Mouse (Mus musculus) forebrain, postnatal 0 days (tissue): ENCODE data around the gene Gucy1b2. TPM values are rescaled to one million over a fixed set of nuclear protein-coding genes. Genes with fewer than 3 reads are reported as not detected.

Experiments
- ATAC-seq: fragments of 200-750 bp; cut with Nextera tagmentation; 2 replicates; pipeline ENCODE4 v1.8.0; 2017; ENCODE audit warnings: mild to moderate bottlenecking, moderate library complexity
- DNase-seq: peaks from one replicate; pipeline ENCODE4 v3.0.0-alpha.2; 2015
- H3K27ac ChIP-seq: fragments of 300-500 bp; sonication (generic); 2 replicates; pipeline ENCODE4 v1.5.1; 2014; ENCODE audit warnings: low read depth, mild to moderate bottlenecking, antibody characterized with exemption, low read length, moderate library complexity, mixed read lengths
- H3K27me3 ChIP-seq: fragments of 300-500 bp; sonication (generic); 2 replicates; pipeline ENCODE4 v1.6.1; 2014; ENCODE audit warnings: mild to moderate bottlenecking, low read length, mixed read lengths; ENCODE audit not compliant: insufficient read depth
- H3K36me3 ChIP-seq: fragments of 300-500 bp; sonication (generic); 2 replicates; pipeline ENCODE4 v1.6.1; 2014; ENCODE audit warnings: mild to moderate bottlenecking, moderate library complexity; ENCODE audit not compliant: insufficient read depth
- H3K4me1 ChIP-seq: fragments of 300-500 bp; sonication (generic); 2 replicates; pipeline ENCODE4 v1.6.1; 2014; ENCODE audit warnings: antibody characterized with exemption; ENCODE audit not compliant: insufficient read depth
- H3K4me2 ChIP-seq: fragments of 300-500 bp; sonication (generic); 2 replicates; pipeline ENCODE4 v1.6.1; 2014; ENCODE audit warnings: low read depth, mild to moderate bottlenecking, moderate library complexity
- H3K4me3 ChIP-seq: fragments of 300-500 bp; sonication (generic); 2 replicates; pipeline ENCODE4 v1.5.1; 2014; ENCODE audit warnings: low read depth, low read length, mixed read lengths
- H3K9ac ChIP-seq: fragments of 300-500 bp; sonication (generic); 2 replicates; pipeline ENCODE4 v1.6.1; 2014; ENCODE audit warnings: mild to moderate bottlenecking
- H3K9me3 ChIP-seq: fragments of 300-500 bp; sonication (generic); 2 replicates; pipeline ENCODE4 v1.6.1; 2016; ENCODE audit warnings: low read length
- CTCF ChIP-seq: sonication (generic); IDR thresholded peaks from 2 replicates; pipeline ENCODE4 v1.5.1; 2016; ENCODE audit warnings: antibody characterized with exemption, control low read depth, low read depth
- WGBS: fragments of 180-500 bp; shearing (Covaris S2); extraction: QIAGEN DNeasy Blood & Tissue Kit; methylation state at CpG from one replicate; pipeline ENCODE4 v1.1.7; 2014; 5-methylcytosine and 5-hydroxymethylcytosine counted together
- polyA plus RNA-seq: library from polyadenylated mRNA; unstranded; fragments of >200 nt; fragmentation: Nextera tagmentation; extraction: Ambion mirVana; gene quantifications from 2 replicates; pipeline ENCODE4 v1.2.1, GENCODE M21; 2015
- total RNA-seq: library from RNA; depleted of rRNA; stranded (reverse); fragments of >200 nt; gene quantifications from 2 replicates; pipeline ENCODE4 v1.2.3, GENCODE M21; 2014

Gucy1b2 gene
- total and polyA plus RNA-seq, 2 experiments from 2014 or later, result 0.84 to 1.4 TPM

DNA sequence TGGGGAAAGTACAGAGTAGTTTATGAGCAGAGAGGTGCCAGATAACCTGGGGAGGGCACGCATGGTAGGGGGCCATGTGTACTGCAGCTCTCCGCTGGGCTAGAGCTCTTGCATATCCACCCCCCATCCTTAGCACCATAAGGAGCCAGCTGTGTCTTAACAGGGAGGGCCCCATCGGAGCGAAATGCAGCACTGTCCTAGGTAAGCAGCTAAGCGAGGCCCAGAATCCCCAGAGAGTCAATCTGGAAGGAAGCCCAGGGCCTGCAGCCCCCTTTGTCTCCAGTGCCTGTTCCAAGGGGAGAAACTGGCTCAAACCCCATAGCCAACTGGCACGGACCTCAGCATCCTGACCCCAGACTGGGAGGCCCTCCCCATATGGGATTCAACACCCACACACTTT lies 23.3 kb upstream of the Gucy1b2 start:
- no peak overlapping the region for H3K4me3 ChIP-seq
- TF ChIP-seq CTCF, result no peak
- no peak overlapping the region for H3K4me2 ChIP-seq
- H3K9me3 ChIP-seq, result no peaks in the 10 kb centered on the region
- H3K27ac ChIP-seq, result no peak overlapping the region
- H3K27me3 ChIP-seq, result no peaks in the 10 kb centered on the region
- H3K4me1 ChIP-seq, result peaks cover 7% of the 10 kb centered on the region; the same call in 1 of the 2 replicates
- DNase-seq, result peak; percentile 32
- H3K9ac ChIP-seq, result no peak overlapping the region
- H3K36me3 ChIP-seq, result no peaks in the 10 kb centered on the region
- WGBS, result 30% methylated on average over 6 of the region's 6 CpGs
- no peak; the same call in 1 of the 2 replicates for ATAC-seq

DNA sequence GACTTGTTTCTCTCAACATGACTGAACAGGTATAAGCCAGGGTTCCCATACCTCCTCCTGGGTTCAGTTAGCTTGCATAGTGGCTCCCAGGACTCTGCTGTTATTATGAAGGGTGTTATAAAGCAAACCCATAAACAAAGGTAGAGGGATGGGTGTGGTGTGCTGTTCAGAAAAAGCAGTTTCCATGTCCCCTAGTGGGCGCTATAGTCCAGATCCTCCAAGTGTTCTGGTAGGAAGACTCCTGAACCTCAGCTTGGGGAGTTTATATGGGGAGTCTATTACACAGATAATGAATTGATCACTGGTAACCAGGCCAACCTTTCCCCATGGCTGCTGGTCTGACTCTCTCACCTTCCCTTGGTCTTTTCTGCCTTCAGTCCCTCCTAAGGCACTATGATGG lies 18.4 kb upstream of the Gucy1b2 start:
- no peak for ATAC-seq

DNA sequence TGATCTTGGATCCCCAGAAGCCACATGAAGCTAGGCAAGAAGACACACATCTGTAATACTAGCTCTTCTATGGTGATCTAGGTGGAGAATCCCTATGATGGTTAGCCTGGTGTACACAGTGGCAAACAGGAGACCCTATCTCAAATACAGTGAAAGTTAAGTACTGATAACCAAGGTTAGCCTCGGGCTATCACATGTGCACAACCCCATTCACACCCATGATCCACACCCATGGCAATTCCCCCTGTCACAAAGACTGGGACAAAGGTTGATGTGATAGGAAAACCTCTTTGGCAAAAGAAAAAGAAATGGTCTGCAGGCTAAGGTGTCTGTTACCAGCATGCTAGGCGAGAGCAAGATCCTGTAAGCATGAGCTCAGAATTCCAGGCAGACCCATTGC lies 16.0 kb upstream of the Gucy1b2 start:
- Histone ChIP-seq H3K4me1 (no peaks in the 10 kb centered on the region), H3K9me3 (no peaks in the 10 kb centered on the region), H3K9ac (no peak overlapping the region), H3K36me3 (no peaks in the 10 kb centered on the region), H3K4me2 (no peak overlapping the region), H3K27ac (no peak overlapping the region), H3K27me3 (no peaks in the 10 kb centered on the region), H3K4me3 (no peak overlapping the region)
- DNase-seq (no peak), ATAC-seq (no peak)
- no peak for TF ChIP-seq CTCF
- WGBS, result 87% methylated on average over 2 of the region's 2 CpGs

More for the DNA sequence above, 18.4 kb upstream of the Gucy1b2 start:
- Histone ChIP-seq H3K36me3 (no peaks in the 10 kb centered on the region), H3K4me1 (peaks cover 4% of the 10 kb centered on the region; the same call in 1 of the 2 replicates), H3K27ac (no peak overlapping the region), H3K27me3 (no peaks in the 10 kb centered on the region), H3K4me3 (no peak overlapping the region), H3K9ac (no peak overlapping the region), H3K4me2 (no peak overlapping the region), H3K9me3 (no peaks in the 10 kb centered on the region)
- 75% methylated on average over 1 of the region's 1 CpGs for WGBS
- no peak for TF ChIP-seq CTCF
- DNase-seq, result no peak

DNA sequence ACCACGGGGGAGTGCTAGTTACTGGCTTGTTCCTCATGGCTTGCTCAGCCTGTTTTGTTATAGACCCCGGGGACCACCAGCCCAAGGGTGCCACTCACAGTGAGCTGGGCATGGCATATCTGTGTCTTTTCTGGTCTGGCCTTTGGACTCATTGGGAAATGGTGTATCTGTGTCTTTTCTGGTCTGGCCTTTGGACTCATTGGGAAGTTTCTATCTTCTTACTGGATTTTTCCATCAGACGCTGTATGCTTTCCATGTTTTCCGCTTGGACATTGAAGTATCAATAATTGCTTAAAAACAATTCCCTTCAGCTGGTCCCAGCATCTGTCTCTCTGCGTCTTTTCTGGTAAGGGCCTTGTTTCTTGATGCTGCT lies 12.7 kb upstream of the Gucy1b2 start:
- ATAC-seq, result no peak
- 82% methylated on average over 5 of the region's 5 CpGs for WGBS
- TF ChIP-seq CTCF, result no peak

DNA sequence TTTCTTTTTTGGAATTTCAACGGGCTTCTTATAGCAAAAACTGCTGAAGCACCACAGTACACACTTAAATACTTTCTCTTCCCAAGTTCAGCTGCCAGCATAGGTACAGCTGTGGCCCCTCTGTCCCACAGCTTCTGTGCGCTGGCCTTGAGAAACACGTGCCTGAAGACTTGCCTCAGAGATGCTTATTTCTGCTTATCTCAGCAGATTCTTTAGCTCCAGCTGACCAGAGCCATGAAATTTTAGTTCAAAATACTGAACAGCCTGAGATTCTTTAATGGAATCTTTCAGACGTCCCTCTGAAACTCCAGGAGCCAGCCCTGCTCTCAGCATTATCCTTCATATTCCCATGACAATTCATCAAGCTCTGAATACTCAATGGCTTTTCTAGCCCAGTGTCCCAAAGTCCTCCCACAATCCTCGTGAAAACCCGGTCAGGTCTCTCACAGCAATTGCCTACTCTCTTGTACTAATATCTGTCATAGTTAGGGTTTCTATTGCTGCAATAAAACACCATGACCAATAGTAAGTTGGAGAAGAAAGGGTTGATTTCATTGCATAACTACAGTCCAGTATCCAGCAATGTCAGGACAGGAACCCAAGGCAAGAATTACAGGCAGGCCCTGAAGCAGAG lies 12.1 kb upstream of the Gucy1b2 start:
- Histone ChIP-seq H3K4me2 (no peak overlapping the region), H3K9ac (no peak overlapping the region), H3K9me3 (no peaks in the 10 kb centered on the region), H3K36me3 (no peaks in the 10 kb centered on the region), H3K27ac (no peak overlapping the region), H3K4me1 (no peaks in the 10 kb centered on the region), H3K27me3 (no peaks in the 10 kb centered on the region), H3K4me3 (no peak overlapping the region)
- ATAC-seq (no peak), DNase-seq (no peak)
- no peak for TF ChIP-seq CTCF
- 84% methylated on average over 6 of the region's 6 CpGs for WGBS

More for the DNA sequence above, 12.7 kb upstream of the Gucy1b2 start:
- H3K9ac ChIP-seq, result no peak overlapping the region
- no peak overlapping the region for H3K4me3 ChIP-seq
- no peaks in the 10 kb centered on the region for H3K36me3 ChIP-seq
- DNase-seq, result peak; percentile 27
- H3K4me1 ChIP-seq, result no peaks in the 10 kb centered on the region
- no peaks in the 10 kb centered on the region for H3K27me3 ChIP-seq
- no peaks in the 10 kb centered on the region for H3K9me3 ChIP-seq
- no peak overlapping the region for H3K4me2 ChIP-seq
- no peak overlapping the region for H3K27ac ChIP-seq

DNA sequence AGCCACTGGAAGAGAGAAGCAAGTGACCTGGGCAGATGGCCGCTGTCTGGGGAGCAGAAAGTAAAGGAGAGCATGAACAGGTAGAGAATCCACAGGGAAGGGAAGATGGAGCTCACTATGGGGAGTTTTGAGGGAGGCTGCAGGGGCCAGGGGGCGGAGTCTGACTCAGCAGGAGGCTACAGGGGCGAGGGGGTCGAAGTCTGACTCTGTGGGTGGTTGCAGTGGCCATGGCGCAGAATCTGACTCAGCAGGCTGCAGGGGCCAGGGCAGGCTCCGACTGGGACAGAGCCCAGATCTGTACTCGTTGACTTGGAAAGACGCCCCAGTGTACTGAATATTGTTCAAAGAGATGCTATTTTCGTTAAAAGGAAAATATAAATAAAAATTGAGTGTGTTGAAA lies 8.9 kb upstream of the Gucy1b2 start:
- Histone ChIP-seq H3K36me3 (no peaks in the 10 kb centered on the region), H3K4me2 (no peak overlapping the region), H3K9me3 (no peaks in the 10 kb centered on the region), H3K27ac (no peak overlapping the region), H3K4me1 (no peaks in the 10 kb centered on the region), H3K27me3 (no peaks in the 10 kb centered on the region), H3K4me3 (no peak overlapping the region), H3K9ac (no peak overlapping the region)
- no peak for TF ChIP-seq CTCF
- no peak for DNase-seq
- no peak for ATAC-seq
- 15% methylated on average over 9 of the region's 9 CpGs for WGBS

DNA sequence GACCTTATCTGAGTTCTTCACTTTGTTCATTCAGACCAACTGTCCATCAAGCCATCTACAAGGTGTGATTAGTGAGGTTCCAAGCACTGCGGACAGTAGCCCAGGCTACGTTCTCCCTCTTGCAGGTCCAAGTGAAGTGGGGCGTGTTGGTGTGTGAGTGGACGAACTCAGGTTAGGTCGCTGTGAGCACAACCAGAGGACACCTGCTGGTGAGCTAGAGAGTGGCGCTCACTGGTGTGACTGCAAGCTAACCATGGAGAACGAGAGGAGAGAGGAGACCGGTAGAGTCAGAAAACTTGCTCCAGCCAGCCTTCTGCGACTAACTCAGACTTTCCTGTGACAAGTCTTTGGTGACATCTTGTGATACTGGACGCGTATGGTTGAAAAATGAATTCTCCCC lies 3.5 kb upstream of the Gucy1b2 start:
- Histone ChIP-seq H3K4me2 (no peak overlapping the region), H3K4me3 (no peak overlapping the region), H3K4me1 (peaks cover 18% of the 10 kb centered on the region), H3K27me3 (no peaks in the 10 kb centered on the region), H3K9me3 (no peaks in the 10 kb centered on the region), H3K9ac (no peak overlapping the region), H3K27ac (no peak overlapping the region), H3K36me3 (no peaks in the 10 kb centered on the region)
- WGBS, result 69% methylated on average over 11 of the region's 11 CpGs
- DNase-seq (no peak), ATAC-seq (no peak)
- TF ChIP-seq CTCF, result peak; percentile 47
